Mouse (Mus musculus): ENCODE measurements around the gene Rarres1. TPM values are rescaled to one million over a fixed set of nuclear protein-coding genes. Genes with fewer than 3 reads are reported as not detected.

Gene Rarres1
- total and polyA plus RNA-seq, 3 experiments = 0.34 TPM; not detected in 2

DNA sequence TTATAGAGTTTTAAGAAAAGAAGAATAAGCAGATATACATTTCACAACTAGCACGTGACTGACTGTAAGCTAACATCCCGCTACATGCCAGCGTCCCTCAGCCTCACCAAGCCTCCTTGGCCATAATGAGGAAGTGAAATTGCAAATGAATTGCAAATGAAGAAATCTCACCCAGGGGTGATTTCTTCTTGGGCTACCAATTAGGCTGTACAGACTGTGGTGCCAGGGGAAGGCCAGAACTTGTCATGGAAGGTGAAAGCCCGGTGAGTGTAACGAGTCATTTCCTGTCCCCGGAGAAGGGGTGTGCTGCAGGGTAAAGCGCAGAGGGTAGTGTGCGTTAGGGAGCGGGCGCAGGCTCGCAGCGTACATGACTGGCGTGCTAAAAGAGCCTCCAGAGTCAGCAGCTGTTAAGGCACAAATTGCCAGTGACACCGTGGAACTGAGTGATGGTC lies 41.9 kb upstream of the Rarres1 start (continued):
- TF ChIP-seq SIN3A (IDR thresholded peaks at IDR 0.05; ENCODE audit: low read length) (0 out of 2 replicates have a peak, but pooled peaks have one; percentile 23), ZNF384 (IDR thresholded peaks at IDR 0.05; ENCODE audit: low read depth, low read length) (no peak), CHD1 (IDR thresholded peaks at IDR 0.05; ENCODE audit: low read depth, low read length) (no peak; the same call in 1 of the 2 replicates), RAD21 (IDR thresholded peaks at IDR 0.05; ENCODE audit: low read depth, low read length) (no peak), EP300 (IDR thresholded peaks at IDR 0.05; ENCODE audit: low read length) (peak; percentile 69), POLR2A (IDR thresholded peaks at IDR 0.05; ENCODE audit: low read depth, low read length) (peak; percentile 72), JUN (IDR thresholded peaks at IDR 0.05; ENCODE audit: insufficient read depth, low read depth, low read length) (peak; percentile 13; the same call in 1 of the 2 replicates), CHD2 (IDR thresholded peaks at IDR 0.05; ENCODE audit: low read length) (no peak), NRF1 (IDR thresholded peaks at IDR 0.05; ENCODE audit: low read depth, low read length) (peak; percentile 50; the same call in 1 of the 2 replicates)

DNA sequence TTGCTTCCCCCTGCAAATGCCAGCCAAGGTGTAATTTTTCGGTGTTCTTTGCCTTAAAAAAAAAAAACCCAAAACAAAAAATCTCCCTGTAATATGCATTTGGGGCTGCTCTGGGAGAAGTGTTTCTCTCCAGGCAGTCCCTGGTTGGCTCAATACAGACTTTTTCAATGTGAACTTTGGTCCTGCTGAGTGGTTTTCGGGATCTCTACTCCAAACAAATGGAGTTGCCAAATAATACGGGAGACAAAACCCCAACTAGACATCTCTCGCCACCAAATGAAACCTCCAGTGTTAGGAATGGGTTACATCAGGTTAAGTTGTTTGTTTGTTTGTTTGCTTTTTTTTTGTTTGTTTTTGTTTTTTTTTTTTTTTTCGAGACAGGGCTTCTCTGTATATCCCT lies 39.9 kb upstream of the Rarres1 start:
- DNase-seq (ENCODE audit: extremely low read depth) = no peak
- Histone ChIP-seq H3K4me1 (ENCODE audit: control insufficient read depth in 1 of 2, insufficient read depth in 2 of 2) (peaks cover 6 to 60% of the 10 kb centered on the region in 2 experiments), H3K9ac (ENCODE audit: insufficient read depth, low read depth) (no peak overlapping the region), H3K4me3 (replicated peaks in 1 of 3; ENCODE audit: low read depth in 2 of 3, low read length in 2 of 3, poor library complexity in 1 of 3) (no peak overlapping the region), H3K79me2 (replicated peaks; ENCODE audit: control insufficient read depth, extremely low read depth, insufficient read depth, poor library complexity, severe bottlenecking) (no peaks in the 10 kb centered on the region), H3K36me3 (replicated peaks in 1 of 2; ENCODE audit: control insufficient read depth in 1 of 2, insufficient read depth in 1 of 2, low read length in 1 of 2) (no peaks in the 10 kb centered on the region), H3K9me3 (replicated peaks; ENCODE audit: low read length) (no peaks in the 10 kb centered on the region), H3K27ac (ENCODE audit: insufficient read depth, low read depth) (no peak overlapping the region), H3K27me3 (replicated peaks) (no peaks in the 10 kb centered on the region), H3K4me2 (ENCODE audit: insufficient read depth, low read depth, poor library complexity, severe bottlenecking) (0 out of 2 replicates have a peak overlapping the region, but pooled peaks have one; percentile 8)
- dilution Hi-C loops (cut with MboI; ENCODE audit: extremely low pct_ligation_motif_present, extremely low pct_unique_long_range_greater_than_20kb, low sequenced_read_pairs) (no loop called here), in situ Hi-C loops (cut with MboI; ENCODE audit: low pct_ligation_motif_present, low pct_unique_long_range_greater_than_20kb, low sequenced_read_pairs) (no loop called here)
- TF ChIP-seq RCOR1 (conservative IDR thresholded peaks at IDR 0.05; ENCODE audit: low read depth, low read length) (no peak), CTCF (conservative IDR thresholded peaks at IDR 0.05 in 1 of 2, IDR thresholded peaks at IDR 0.05 in 1 of 2; ENCODE audit: low read depth in 2 of 2, low read length in 2 of 2) (no peak), CHD1 (IDR thresholded peaks at IDR 0.05; ENCODE audit: low read depth, low read length) (no peak), MXI1 (IDR thresholded peaks at IDR 0.05; ENCODE audit: low read depth, low read length) (no peak), MYC (IDR thresholded peaks at IDR 0.05; ENCODE audit: low read depth, low read length) (no peak), ETS1 (conservative IDR thresholded peaks at IDR 0.05; ENCODE audit: low read depth, low read length) (no peak), CHD2 (IDR thresholded peaks at IDR 0.05; ENCODE audit: low read length) (no peak), KAT2A (IDR thresholded peaks at IDR 0.05; ENCODE audit: insufficient replicate concordance, low read length) (no peak), ZNF384 (IDR thresholded peaks at IDR 0.05; ENCODE audit: low read depth, low read length) (no peak), GABPA (IDR thresholded peaks at IDR 0.05; ENCODE audit: insufficient replicate concordance, low read depth, low read length) (no peak)

DNA sequence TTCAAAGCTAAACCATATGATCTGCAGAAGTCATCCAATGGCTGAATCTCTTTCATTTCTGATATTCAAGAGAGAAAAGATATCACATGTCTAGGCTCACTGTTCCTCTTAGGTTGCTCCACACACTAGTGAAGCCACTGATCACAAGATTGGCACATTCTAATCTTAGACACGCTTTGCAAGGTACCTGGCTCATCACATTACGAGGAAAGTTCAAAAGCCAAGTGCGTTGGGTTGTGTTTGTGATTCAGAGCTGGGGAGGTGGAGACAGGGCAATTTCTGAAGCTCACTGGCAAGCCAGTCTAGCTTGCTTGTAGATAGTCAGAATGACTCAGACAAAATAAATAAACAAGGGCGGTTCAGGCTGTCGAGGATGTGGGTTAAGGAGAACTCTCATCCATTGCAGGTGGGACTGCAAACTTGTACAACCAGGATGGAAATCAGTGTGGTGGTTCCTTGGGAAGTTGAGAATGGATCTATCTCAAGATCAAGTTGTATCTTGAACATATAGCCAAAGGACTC lies 38.7 kb upstream of the Rarres1 start:
- in situ Hi-C loops (cut with MboI; ENCODE audit: low pct_ligation_motif_present, low pct_unique_long_range_greater_than_20kb, low sequenced_read_pairs) (no loop called here), dilution Hi-C loops (cut with MboI; ENCODE audit: extremely low pct_ligation_motif_present, extremely low pct_unique_long_range_greater_than_20kb, low sequenced_read_pairs) (no loop called here)
- no peak for TF ChIP-seq ELF1 (IDR thresholded peaks at IDR 0.05; ENCODE audit: low read depth, low read length)
- TF ChIP-seq MYC (IDR thresholded peaks at IDR 0.05; ENCODE audit: low read depth, low read length) = no peak
- TF ChIP-seq JUND (conservative IDR thresholded peaks at IDR 0.05; ENCODE audit: low read depth, low read length) = no peak
- no peak for TF ChIP-seq JUN (IDR thresholded peaks at IDR 0.05; ENCODE audit: insufficient read depth, low read depth, low read length)
- no peak for TF ChIP-seq SMC3 (IDR thresholded peaks at IDR 0.05; ENCODE audit: low read depth, low read length)
- no peak for TF ChIP-seq GABPA (IDR thresholded peaks at IDR 0.05; ENCODE audit: insufficient replicate concordance, low read depth, low read length)
- no peak for TF ChIP-seq RAD21 (IDR thresholded peaks at IDR 0.05; ENCODE audit: low read depth, low read length)
- TF ChIP-seq HCFC1 (IDR thresholded peaks at IDR 0.05; ENCODE audit: low read depth, low read length) = no peak
- TF ChIP-seq CHD1 (IDR thresholded peaks at IDR 0.05; ENCODE audit: low read depth, low read length) = no peak
- TF ChIP-seq NRF1 (IDR thresholded peaks at IDR 0.05; ENCODE audit: low read depth, low read length) = no peak

More for the DNA sequence above, 38.7 kb upstream of the Rarres1 start:
- Histone ChIP-seq H3K27ac (ENCODE audit: insufficient read depth, low read depth) (no peak overlapping the region), H3K4me2 (ENCODE audit: insufficient read depth, low read depth, poor library complexity, severe bottlenecking) (no peak overlapping the region), H3K36me3 (replicated peaks in 1 of 2; ENCODE audit: control insufficient read depth in 1 of 2, insufficient read depth in 1 of 2, low read length in 1 of 2) (no peaks in the 10 kb centered on the region), H3K4me3 (replicated peaks in 1 of 3; ENCODE audit: low read depth in 2 of 3, low read length in 2 of 3, poor library complexity in 1 of 3) (no peak overlapping the region), H3K27me3 (replicated peaks) (no peaks in the 10 kb centered on the region), H3K4me1 (ENCODE audit: control insufficient read depth in 1 of 2, insufficient read depth in 2 of 2) (peaks cover 6 to 48% of the 10 kb centered on the region in 2 experiments), H3K79me2 (replicated peaks; ENCODE audit: control insufficient read depth, extremely low read depth, insufficient read depth, poor library complexity, severe bottlenecking) (no peaks in the 10 kb centered on the region), H3K9ac (ENCODE audit: insufficient read depth, low read depth) (no peak overlapping the region), H3K9me3 (replicated peaks; ENCODE audit: low read length) (no peaks in the 10 kb centered on the region)
- DNase-seq (ENCODE audit: extremely low read depth) = no peak
